Mouse (Mus musculus): ENCODE measurements around the gene Cd2bp2.

Gene Cd2bp2

DNA sequence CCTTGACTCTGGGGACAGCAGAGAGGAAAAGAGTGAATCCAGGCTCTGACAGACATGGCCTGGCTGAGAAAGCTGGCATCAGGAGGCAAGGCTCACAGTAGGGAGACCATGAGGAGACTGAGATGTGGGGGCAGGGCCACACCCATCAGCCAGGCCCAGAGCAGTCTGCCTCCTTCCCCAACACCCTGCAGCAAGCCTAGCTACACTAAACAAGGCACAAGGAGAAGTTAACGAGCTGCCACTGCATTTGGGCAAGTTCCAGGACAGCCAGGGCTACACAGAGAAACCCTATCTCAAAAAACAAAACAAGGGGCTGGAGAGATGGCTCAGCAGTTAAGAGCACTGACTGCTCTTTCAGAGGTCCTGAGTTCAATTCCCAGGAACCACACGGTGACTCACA lies 53.6 kb downstream of the Cd2bp2 start:
- no peak for DNase-seq (ENCODE audit: low read depth, low spot score)

All from A20 (cell line).